Mouse (Mus musculus): ENCODE measurements around the gene Irf7.

GRCm38 (mm10) chr7:141264761-141265410, 1.4 kb downstream of the Irf7 start:
- peak; percentile 38 for TF ChIP-seq CTCF (IDR thresholded peaks at IDR 0.05; ENCODE audit: control insufficient read depth, insufficient read depth, insufficient read length)
- TF ChIP-seq MAX (IDR thresholded peaks at IDR 0.05): no peak
- TF ChIP-seq USF1 (IDR thresholded peaks at IDR 0.05; ENCODE audit: low read depth): no peak
- no peak for TF ChIP-seq MYOG (IDR thresholded peaks at IDR 0.05; ENCODE audit: control insufficient read depth, extremely low read depth, insufficient read length)
- TF ChIP-seq FOSL1 (IDR thresholded peaks at IDR 0.05; ENCODE audit: insufficient read depth, low read length, poor library complexity, severe bottlenecking): no peak
- TF ChIP-seq MYOD1 (IDR thresholded peaks at IDR 0.05; ENCODE audit: control insufficient read depth, insufficient read length, low read depth): no peak
